ENCODE assay signal across 8 mouse cellular contexts in the genomic region with DNA sequence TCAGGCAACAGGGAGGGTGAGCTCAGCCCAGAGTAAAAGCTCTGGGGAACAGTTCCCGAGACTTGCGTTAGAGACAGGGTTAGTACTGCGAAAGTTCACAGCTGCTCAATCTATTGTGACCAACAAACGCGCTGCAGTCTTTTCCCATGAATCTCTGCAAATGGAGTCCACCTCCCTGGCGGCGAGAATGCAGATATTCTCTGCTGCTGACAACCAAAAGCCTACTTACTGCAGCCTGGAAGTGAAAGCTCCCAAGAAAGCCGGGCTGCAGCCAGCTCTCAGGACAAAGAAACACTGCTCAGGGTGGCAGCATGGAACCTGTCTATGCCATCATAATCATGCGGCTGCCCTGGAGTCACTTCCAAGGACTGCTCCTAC. TPM values are rescaled to one million over a fixed set of nuclear protein-coding genes. Genes with fewer than 3 reads are reported as not detected.
A peak's percentile ranks its signal among the peaks of the same experiment; 100 is the strongest.
DNase-seq lines count a peak whose midpoint lies in the region; ATAC-seq and TF ChIP-seq lines count a peak whose summit lies in the region.

No protein-coding gene starts in this region.

- DNase-seq in CD4-positive helper T cell, adult 2 months (ENCODE audit: low read depth, low spot score): peak; percentile 16
- DNase-seq in adrenal gland, postnatal 36 days: peak; percentile 15 to 33
- peak; percentile 54 to 68 for DNase-seq in kidney, postnatal 4 days
- DNase-seq in urinary bladder, postnatal 36 days (ENCODE audit: low spot score in 2 of 2): peak; percentile 8 to 31

- peak; percentile 21; the same call in 1 of the 2 replicates for ATAC-seq in heart, embryonic 16.5 days (replicated peaks; ENCODE audit: extremely low read depth, insufficient read depth, low FRiP score)
- ATAC-seq in liver, embryonic 16.5 days (ENCODE audit: low read depth): no peak
- peak; percentile 64 for ATAC-seq in neural tube, embryonic 12.5 days (ENCODE audit: low FRiP score, low read depth)

- peak overlapping the region; percentile 69 for H3K9ac ChIP-seq in heart, embryonic 16.5 days (ENCODE audit: low read length)
- peak overlapping the region; percentile 84 for H3K9ac ChIP-seq in liver, embryonic 16.5 days (ENCODE audit: low read depth, low read length)
- peak overlapping the region; percentile 57; the same call in 1 of the 2 replicates for H3K9ac ChIP-seq in neural tube, embryonic 12.5 days

- peak overlapping the region; percentile 71 for H3K4me2 ChIP-seq in heart, embryonic 16.5 days (ENCODE audit: low read depth, low read length)
- peak overlapping the region; percentile 83 for H3K4me2 ChIP-seq in liver, embryonic 16.5 days (ENCODE audit: low read depth, low read length)
- H3K4me2 ChIP-seq in neural tube, embryonic 12.5 days (replicated peaks): peak overlapping the region; percentile 63

- H3K4me3 ChIP-seq in embryonic fibroblast, embryonic 13.5 days (ENCODE audit: insufficient read depth, low read length): peak overlapping the region; percentile 54
- peak overlapping the region; percentile 69 for H3K4me3 ChIP-seq in heart, embryonic 16.5 days (ENCODE audit: low read length)
- peak overlapping the region; percentile 74 for H3K4me3 ChIP-seq in liver, embryonic 16.5 days (ENCODE audit: low read depth, low read length)
- H3K4me3 ChIP-seq in neural tube, embryonic 12.5 days: peak overlapping the region; percentile 50

- H3K4me1 ChIP-seq in embryonic fibroblast, embryonic 13.5 days (ENCODE audit: control insufficient read depth, insufficient read depth, low read length): peaks cover 2% of the 10 kb centered on the region; the same call in 1 of the 2 replicates
- H3K4me1 ChIP-seq in heart, embryonic 16.5 days (ENCODE audit: control insufficient read depth, insufficient read depth, low read length): peaks cover 7% of the 10 kb centered on the region; the same call in 1 of the 2 replicates
- peaks cover 9% of the 10 kb centered on the region for H3K4me1 ChIP-seq in liver, embryonic 16.5 days (ENCODE audit: control insufficient read depth, low read depth, low read length)
- H3K4me1 ChIP-seq in neural tube, embryonic 12.5 days: no peaks in the 10 kb centered on the region

- H3K9me3 ChIP-seq in heart, embryonic 16.5 days (replicated peaks; ENCODE audit: control insufficient read depth, low read length): no peaks in the 10 kb centered on the region
- H3K9me3 ChIP-seq in liver, embryonic 16.5 days (replicated peaks; ENCODE audit: control insufficient read depth, low read length): no peaks in the 10 kb centered on the region
- no peaks in the 10 kb centered on the region for H3K9me3 ChIP-seq in neural tube, embryonic 12.5 days

- H3K36me3 ChIP-seq in heart, embryonic 16.5 days (ENCODE audit: control insufficient read depth, insufficient read depth): no peaks in the 10 kb centered on the region
- H3K36me3 ChIP-seq in liver, embryonic 16.5 days (ENCODE audit: control insufficient read depth, insufficient read depth): no peaks in the 10 kb centered on the region
- no peaks in the 10 kb centered on the region for H3K36me3 ChIP-seq in neural tube, embryonic 12.5 days

- TF ChIP-seq POLR2A in embryonic fibroblast, embryonic 13.5 days (IDR thresholded peaks at IDR 0.05; ENCODE audit: low read depth, low read length): no peak

- WGBS in heart, embryonic 16.5 days: 11% methylated on average over 9 of the region's 9 CpGs
- WGBS in liver, embryonic 16.5 days (ENCODE audit: insufficient replicate concordance): 19% methylated on average over 9 of the region's 9 CpGs
- 16% methylated on average over 9 of the region's 9 CpGs for WGBS in neural tube, embryonic 12.5 days

- no peak for TF ChIP-seq CTCF in embryonic fibroblast, embryonic 13.5 days (IDR thresholded peaks at IDR 0.05; ENCODE audit: borderline replicate concordance, insufficient read depth, low read length)

- H3K27me3 ChIP-seq in heart, embryonic 16.5 days (ENCODE audit: control insufficient read depth, insufficient read depth, low read length): no peaks in the 10 kb centered on the region; the same call in 1 of the 2 replicates
- no peaks in the 10 kb centered on the region; the same call in 1 of the 2 replicates for H3K27me3 ChIP-seq in liver, embryonic 16.5 days (ENCODE audit: control insufficient read depth, insufficient read depth, low read depth, low read length)
- no peaks in the 10 kb centered on the region for H3K27me3 ChIP-seq in neural tube, embryonic 12.5 days (replicated peaks)

- peak overlapping the region; percentile 71 for H3K27ac ChIP-seq in embryonic fibroblast, embryonic 13.5 days (ENCODE audit: insufficient read depth, low read length)
- H3K27ac ChIP-seq in heart, embryonic 16.5 days (ENCODE audit: low read length): peak overlapping the region; percentile 93
- peak overlapping the region; percentile 82 for H3K27ac ChIP-seq in liver, embryonic 16.5 days (ENCODE audit: low read length)
- peak overlapping the region; percentile 62 for H3K27ac ChIP-seq in neural tube, embryonic 12.5 days

RNA-seq across cellular contexts. Expression of a gene that starts 0.6 kb away (rescaled TPM):
- total RNA-seq in adrenal gland, postnatal 36 days (2021): 10 to 100 TPM; 84.0 to 93.2 TPM
- polyA plus RNA-seq in embryonic fibroblast, embryonic 13.5 days (2011; ENCODE audit: insufficient read length, low read depth, missing spikeins): 38.6 and 39.5 TPM in 2 replicates
- polyA plus RNA-seq in heart, embryonic 16.5 days (2015; fragmentation: Nextera tagmentation; extraction: Ambion mirVana): 32.8 and 34.6 TPM in 2 replicates
- 10.8 and 11.1 TPM in 2 replicates for polyA plus RNA-seq in liver, embryonic 16.5 days (2015; fragmentation: Nextera tagmentation; extraction: Ambion mirVana)
- polyA plus RNA-seq in neural tube, embryonic 12.5 days (2016; fragmentation: Nextera tagmentation; extraction: Ambion mirVana): 45.9 and 50.2 TPM in 2 replicates
